Mouse (Mus musculus) layer of hippocampus, adult 2 months (tissue): ENCODE results near the gene Gm10762. TPM values are rescaled to one million over a fixed set of nuclear protein-coding genes. Genes with fewer than 3 reads are reported as not detected.

Experiments used
- DNase-seq, 2 experiments: peaks; one replicate each; pipeline ENCODE4 v3.0.0; 2022; ENCODE audit warnings: low spot score in 2 of 2
- H3K27ac ChIP-seq: fragments of 200-600 bp; 2 replicates; pipeline ENCODE4 v1.8.1; 2022
- H3K4me3 ChIP-seq: fragments of 200-600 bp; 2 replicates; pipeline ENCODE4 v1.8.1; 2022; ENCODE audit warnings: mild to moderate bottlenecking
- CTCF ChIP-seq: fragments of 200-600 bp; conservative IDR thresholded peaks from 2 replicates; pipeline ENCODE4 v1.8.1; 2022; ENCODE audit warnings: antibody characterized with exemption, mild to moderate bottlenecking, moderate library complexity
- microRNA-seq, 2 experiments: library from miRNA; unstranded; fragments of <30 nt; microRNA quantifications; one replicate each; pipeline ENCODE4 v1.2.0; 2021
- total RNA-seq, 2 experiments: library from RNA; stranded (reverse); gene quantifications; 2 replicates each; pipeline ENCODE4 v1.2.3; 2021

Gene Gm10762
- total RNA-seq, 2 experiments from 2014 or later, result 4.8 to 5.4 TPM

DNA sequence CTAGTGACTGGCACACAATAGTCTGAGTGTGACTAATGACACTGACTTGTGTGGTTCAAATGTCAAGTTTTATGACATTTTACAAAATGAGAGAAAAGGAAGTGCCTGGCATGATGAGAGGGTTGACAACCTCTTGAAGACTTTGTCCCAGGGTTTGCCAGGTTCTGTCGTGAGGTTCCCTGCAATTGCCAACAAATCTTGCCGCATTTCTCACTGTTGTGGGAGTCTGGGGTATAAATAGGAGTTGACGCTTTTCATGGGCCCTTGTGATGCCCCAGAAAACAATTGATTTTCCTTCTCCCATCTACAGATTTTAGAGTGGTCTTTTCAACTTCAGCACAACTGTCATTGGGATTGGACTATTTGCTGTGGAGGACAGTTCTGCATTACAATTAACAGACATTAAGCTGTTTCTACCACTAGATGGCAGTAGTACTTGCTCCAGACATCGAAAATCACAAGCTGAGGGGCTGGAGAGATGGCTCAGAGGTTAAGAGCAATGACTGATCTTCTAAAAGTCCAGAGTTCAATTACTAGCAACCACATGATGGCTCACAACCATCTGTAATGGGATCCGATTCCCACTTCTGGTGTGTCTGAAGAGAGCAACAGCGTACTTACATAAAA, 19.4 kb downstream of the Gm10762 start:
- no peak overlapping the region for H3K27ac ChIP-seq
- no peak overlapping the region for H3K4me3 ChIP-seq
- TF ChIP-seq CTCF, result peak; percentile 91
- DNase-seq, result peak; percentile 39 to 48

DNA sequence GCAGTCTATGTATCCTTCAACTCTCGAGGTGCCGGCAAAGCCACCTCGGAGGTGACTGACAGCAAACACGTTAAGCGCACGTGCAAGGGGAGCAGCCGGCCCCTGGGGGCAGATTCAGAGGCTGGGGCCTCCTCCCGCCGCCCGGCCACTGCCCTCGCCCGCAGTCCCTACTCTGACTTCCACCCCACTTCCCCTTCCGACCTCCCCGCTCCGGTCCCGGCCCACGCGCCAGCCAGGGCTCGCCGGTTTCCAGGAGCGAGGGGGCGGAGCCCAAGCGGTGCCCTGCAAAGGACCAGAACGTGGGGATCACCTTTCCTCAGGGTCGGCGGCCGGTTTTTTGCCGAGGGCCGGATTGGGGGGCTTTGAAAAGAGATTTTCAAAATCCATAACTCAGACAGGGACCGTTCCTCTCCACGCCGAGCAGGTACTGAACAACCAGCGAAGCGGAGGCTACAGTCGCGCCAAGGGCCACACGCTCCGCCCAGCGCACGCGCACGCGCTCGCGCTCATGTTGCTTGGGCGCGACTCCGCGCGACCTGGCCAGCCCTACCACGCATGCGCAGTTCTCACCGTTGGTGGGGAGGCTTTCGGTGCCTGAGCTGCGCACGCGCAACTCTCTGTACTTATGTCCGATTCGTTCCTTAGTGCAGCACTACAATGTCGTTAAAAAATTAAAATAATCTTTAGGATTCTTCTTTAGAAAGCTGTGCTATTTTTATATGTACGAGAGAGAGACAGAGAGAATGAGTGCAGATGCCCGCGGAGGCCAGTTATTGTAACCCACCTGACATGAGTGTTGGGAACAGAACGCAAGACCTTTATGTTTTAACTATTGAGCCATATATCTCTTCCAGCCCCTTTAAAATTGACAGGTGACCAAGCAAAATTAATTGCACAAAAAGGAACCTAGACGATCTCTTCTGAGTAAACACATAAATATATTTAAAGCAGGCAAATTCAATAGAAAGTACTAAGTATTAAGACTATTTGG, 23.7 kb downstream of the Gm10762 start, which contains the start of gene Zc3h8:
TSS of gene Zc3h8 (minus strand) at position 540 of the 991 bp plus-strand sequence.
- Histone ChIP-seq H3K27ac (peak within 1 kb of the TSS; percentile 94), H3K4me3 (peak within 1 kb of the TSS; percentile 86)
- no peak for TF ChIP-seq CTCF
- peak; percentile 96 to 97 for DNase-seq

DNA sequence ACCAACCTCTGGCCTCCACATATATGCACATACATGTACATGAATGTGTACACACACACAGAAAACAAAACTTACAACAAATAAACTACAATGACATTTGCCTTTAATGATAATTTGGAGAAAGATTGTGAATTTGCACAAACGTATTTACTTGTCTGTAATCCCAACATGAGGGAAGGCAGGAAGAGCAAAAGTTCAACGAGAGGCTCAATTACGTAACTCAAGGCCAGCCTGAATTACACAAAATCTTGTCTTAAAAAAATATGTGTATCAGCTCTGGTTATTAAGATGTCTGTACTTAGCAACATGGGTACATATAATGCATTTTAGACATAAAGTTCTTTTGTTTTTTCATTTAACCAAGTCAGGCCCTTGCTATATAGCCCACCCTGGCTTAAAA, 31.3 kb downstream of the Gm10762 start:
- Histone ChIP-seq H3K4me3 (no peak overlapping the region), H3K27ac (no peak overlapping the region)
- TF ChIP-seq CTCF, result no peak
- no peak for DNase-seq

DNA sequence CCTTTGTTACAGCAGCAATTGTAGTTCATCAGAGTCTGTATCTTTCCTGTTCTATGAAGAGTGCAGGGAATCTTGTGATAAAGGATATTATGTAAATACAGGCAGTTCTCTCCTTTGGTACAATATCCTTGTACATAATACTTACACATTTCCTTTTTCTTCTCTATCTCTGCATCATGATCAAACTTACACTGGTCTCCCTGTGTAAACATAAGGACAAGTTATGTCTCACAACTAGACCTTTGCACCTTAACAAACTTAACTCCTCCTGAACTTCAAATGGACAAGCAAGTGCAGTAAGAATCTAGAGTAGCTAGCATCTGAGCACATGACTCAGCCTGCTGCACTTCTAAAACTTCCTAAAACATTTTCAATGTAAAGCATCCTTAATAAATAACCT, 36.8 kb downstream of the Gm10762 start:
- TF ChIP-seq CTCF, result no peak
- no peak overlapping the region for H3K27ac ChIP-seq
- DNase-seq, result no peak
- no peak overlapping the region for H3K4me3 ChIP-seq

DNA sequence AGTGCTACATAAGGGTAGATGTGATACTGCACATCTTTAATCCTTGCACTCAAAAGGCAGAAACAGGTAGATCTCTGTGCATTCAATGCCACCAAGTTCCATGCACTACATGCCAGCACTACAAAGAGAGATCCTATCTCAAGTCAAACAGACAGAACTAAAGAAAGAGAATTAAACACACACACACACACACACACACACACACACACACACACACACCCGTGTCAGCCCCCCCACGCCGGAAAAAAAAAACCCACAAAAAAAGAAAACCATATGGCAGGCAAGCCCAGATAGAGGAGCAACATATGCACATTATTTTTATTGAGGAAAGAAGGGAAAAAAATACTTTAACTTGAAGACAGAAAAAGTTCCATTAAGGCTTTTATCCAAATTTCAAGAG, 39.1 kb downstream of the Gm10762 start:
- no peak overlapping the region for H3K27ac ChIP-seq
- peak in 1 of 2 experiments; percentile 10 for DNase-seq
- no peak overlapping the region for H3K4me3 ChIP-seq
- TF ChIP-seq CTCF, result no peak

DNA sequence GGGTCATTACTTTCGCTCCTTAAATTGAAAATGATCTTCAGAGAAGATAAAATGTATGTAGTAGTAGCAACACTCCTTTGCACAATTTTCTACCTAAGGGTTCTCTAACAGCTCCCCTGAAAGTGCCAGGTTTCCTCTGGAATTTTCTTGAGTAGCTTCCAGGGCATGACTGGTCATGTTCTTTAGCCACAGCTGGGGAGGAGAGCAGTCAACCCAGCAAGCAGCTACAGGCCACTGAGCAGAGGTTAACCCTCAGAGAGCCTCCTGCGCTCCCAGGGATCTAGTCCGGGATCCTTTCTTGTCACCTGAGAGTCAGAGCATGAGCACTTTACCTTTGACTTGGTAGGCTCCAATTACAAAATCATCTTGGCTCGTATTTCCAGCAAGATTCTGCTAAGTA, 42.7 kb downstream of the Gm10762 start:
- no peak for DNase-seq
- no peak overlapping the region for H3K4me3 ChIP-seq
- no peak overlapping the region for H3K27ac ChIP-seq
- no peak for TF ChIP-seq CTCF

Small RNA genes within 50 kb of the gene (microRNA-seq; reads per million reads assigned to microRNA genes)
- gene Gm22859, result 0 reads per million in 2 experiments

Other genes with a start within 250 kb of the Gm10762 start
- 10 to 100 TPM; 34.7 to 36.3 TPM for gene Tmem87b, start 149.6 kb downstream of the Gm10762 start, total RNA-seq
- gene Fbln7, start 104.7 kb downstream of the Gm10762 start, total RNA-seq, result 1 to 10 TPM in 1 of 2 experiments, under 1 TPM in 1; 0.61 to 1.0 TPM
- gene Zc3h8, start 23.6 kb downstream of the Gm10762 start, total RNA-seq, result 1 to 10 TPM; 4.7 to 5.4 TPM
- gene Zc3h6, start 323 bp downstream of the Gm10762 start, total RNA-seq, result 10 to 100 TPM; 18.3 to 20.5 TPM
- gene Vinac1, start 80.4 kb upstream of the Gm10762 start, total RNA-seq, result under 1 TPM; 0.08 to 0.10 TPM
- 10 to 100 TPM; 33.2 to 33.5 TPM for gene Ttl, start 98.2 kb upstream of the Gm10762 start, total RNA-seq
- 10 to 100 TPM; 16.2 to 17.2 TPM for gene Polr1b, start 133.3 kb upstream of the Gm10762 start, total RNA-seq
- 10 to 100 TPM; 12.1 to 14.1 TPM for gene Chchd5, start 162.0 kb upstream of the Gm10762 start, total RNA-seq
- gene Slc20a1, start 231.0 kb upstream of the Gm10762 start, total RNA-seq, result 100 to 1,000 TPM; 110 to 124 TPM